ENCODE assay signal across 7 mouse cellular contexts in genomic region chr2:129529297-129530209, GRCm38 (mm10). TPM values are rescaled to one million over a fixed set of nuclear protein-coding genes. Genes with fewer than 3 reads are reported as not detected.
A peak's percentile ranks its signal among the peaks of the same experiment; 100 is the strongest.
DNase-seq lines count a peak whose midpoint lies in the region; ATAC-seq and TF ChIP-seq lines count a peak whose summit lies in the region.

No protein-coding gene starts in this region.

- no peaks in the 10 kb centered on the region for H3K27me3 ChIP-seq in liver, adult 2 months (ENCODE audit: control insufficient read depth, insufficient read depth, low read length)
- H3K27me3 ChIP-seq in liver, embryonic 12.5 days (replicated peaks), result no peaks in the 10 kb centered on the region
- H3K27me3 ChIP-seq in hindbrain, embryonic 12.5 days, result peaks cover 38% of the 10 kb centered on the region
- H3K27me3 ChIP-seq in midbrain, postnatal 0 days (ENCODE audit: insufficient read depth, low read length), result no peaks in the 10 kb centered on the region

- H3K9ac ChIP-seq in liver, adult 2 months (ENCODE audit: low read depth, low read length), result no peak overlapping the region
- H3K9ac ChIP-seq in liver, embryonic 12.5 days, result no peak overlapping the region
- no peak overlapping the region for H3K9ac ChIP-seq in hindbrain, embryonic 12.5 days
- H3K9ac ChIP-seq in midbrain, postnatal 0 days (replicated peaks; ENCODE audit: low read length, poor library complexity, severe bottlenecking), result no peak overlapping the region

- no peaks in the 10 kb centered on the region for H3K36me3 ChIP-seq in liver, adult 2 months (ENCODE audit: control insufficient read depth, insufficient read depth, low read length)
- H3K36me3 ChIP-seq in liver, embryonic 12.5 days, result no peaks in the 10 kb centered on the region
- no peaks in the 10 kb centered on the region for H3K36me3 ChIP-seq in hindbrain, embryonic 12.5 days
- H3K36me3 ChIP-seq in midbrain, postnatal 0 days (ENCODE audit: insufficient read depth, low read length), result no peaks in the 10 kb centered on the region

- WGBS in liver, adult 2 months, result 37% methylated on average over 14 of the region's 14 CpGs
- WGBS in liver, embryonic 12.5 days (ENCODE audit: insufficient replicate concordance), result 54% methylated on average over 14 of the region's 14 CpGs
- WGBS in hindbrain, embryonic 12.5 days, result 18% methylated on average over 14 of the region's 14 CpGs
- WGBS in midbrain, postnatal 0 days, result 41% methylated on average over 14 of the region's 14 CpGs

- TF ChIP-seq CTCF in liver, adult 2 months (IDR thresholded peaks at IDR 0.05; ENCODE audit: low read depth, low read length), result no peak
- no peak for TF ChIP-seq CTCF in midbrain, postnatal 0 days (IDR thresholded peaks at IDR 0.05)

- H3K4me3 ChIP-seq in liver, adult 2 months (ENCODE audit: insufficient read depth, low read depth, low read length), result no peak overlapping the region; the same call in 1 of the 2 replicates
- H3K4me3 ChIP-seq in liver, embryonic 12.5 days, result no peak overlapping the region
- no peak overlapping the region for H3K4me3 ChIP-seq in hindbrain, embryonic 12.5 days
- H3K4me3 ChIP-seq in midbrain, postnatal 0 days (ENCODE audit: low read depth, low read length), result no peak overlapping the region

- 0 out of 2 replicates have a peak overlapping the region, but pooled peaks have one; percentile 2 for H3K27ac ChIP-seq in liver, adult 2 months (replicated peaks; ENCODE audit: insufficient read depth, low read depth, low read length)
- no peak overlapping the region for H3K27ac ChIP-seq in liver, embryonic 12.5 days
- no peak overlapping the region for H3K27ac ChIP-seq in hindbrain, embryonic 12.5 days
- H3K27ac ChIP-seq in midbrain, postnatal 0 days (ENCODE audit: low read depth, low read length), result no peak overlapping the region

- peak; percentile 80 for DNase-seq in liver, adult 2 months (ENCODE audit: extremely low read depth, low read depth, low spot score)
- peak; percentile 89 to 92 for DNase-seq in cerebellum, adult 18-20 months
- peak; percentile 21 for DNase-seq in fibroblast of lung, adult 2 months (ENCODE audit: low read depth)
- DNase-seq in midbrain, postnatal 0 days (ENCODE audit: low spot score), result peak; percentile 77
- DNase-seq in adipocyte (ENCODE audit: low spot score), result no peak

- H3K9me3 ChIP-seq in liver, embryonic 12.5 days (replicated peaks), result no peaks in the 10 kb centered on the region
- no peaks in the 10 kb centered on the region for H3K9me3 ChIP-seq in hindbrain, embryonic 12.5 days (replicated peaks)
- no peaks in the 10 kb centered on the region for H3K9me3 ChIP-seq in midbrain, postnatal 0 days (ENCODE audit: low read length)

- no peaks in the 10 kb centered on the region for H3K79me2 ChIP-seq in liver, adult 2 months (ENCODE audit: control insufficient read depth, insufficient read depth, low read length)

- ATAC-seq in liver, embryonic 12.5 days, result no peak; the same call in 1 of the 2 replicates
- ATAC-seq in hindbrain, embryonic 12.5 days (ENCODE audit: low FRiP score), result peak; percentile 89
- peak; percentile 52 for ATAC-seq in midbrain, postnatal 0 days (ENCODE audit: low FRiP score)

- peaks cover 11% of the 10 kb centered on the region for H3K4me1 ChIP-seq in liver, adult 2 months (ENCODE audit: control insufficient read depth, insufficient read depth, low read length)
- 0 out of 2 replicates have a peak, but pooled peaks cover 3% of the 10 kb centered on the region for H3K4me1 ChIP-seq in liver, embryonic 12.5 days
- H3K4me1 ChIP-seq in hindbrain, embryonic 12.5 days, result peaks cover 16% of the 10 kb centered on the region
- H3K4me1 ChIP-seq in midbrain, postnatal 0 days (ENCODE audit: insufficient read depth, low read length), result no peaks in the 10 kb centered on the region

- no peak overlapping the region for H3K4me2 ChIP-seq in liver, embryonic 12.5 days
- peak overlapping the region; percentile 30 for H3K4me2 ChIP-seq in hindbrain, embryonic 12.5 days (replicated peaks)
- no peak overlapping the region for H3K4me2 ChIP-seq in midbrain, postnatal 0 days (ENCODE audit: low read depth, low read length, poor library complexity, severe bottlenecking)

- no peak for TF ChIP-seq POLR2A in liver, adult 2 months (IDR thresholded peaks at IDR 0.05; ENCODE audit: extremely low read depth, insufficient read depth, low read length)

RNA-seq across cellular contexts. Expression of gene F830045P16Rik, which starts 6.8 kb away (rescaled TPM):
- total RNA-seq in liver, adult 2 months (2014; rRNA removed), result not detected in 2 replicates
- polyA plus RNA-seq in liver, adult 2 months (2012; rRNA removed), result not detected in 2 replicates
- not detected in 2 replicates for polyA plus RNA-seq in liver, embryonic 12.5 days (2016; fragmentation: Nextera tagmentation; extraction: Ambion mirVana)
- 0.10 TPM in 1 of 2 replicates, not detected in the other for polyA plus RNA-seq in hindbrain, embryonic 12.5 days (2016; fragmentation: Nextera tagmentation; extraction: Ambion mirVana)
- total RNA-seq in midbrain, postnatal 0 days (2014; rRNA removed), result 0.16 TPM in 1 of 2 replicates, not detected in the other
- polyA plus RNA-seq in midbrain, postnatal 0 days (2015; fragmentation: Nextera tagmentation; extraction: Ambion mirVana), result not detected in 2 replicates
